Mouse (Mus musculus): ENCODE results near the gene Cmya5.

The Cmya5 gene

GRCm38 (mm10) chr13:93061311-93061710 is 83.2 kb downstream of the Cmya5 start:
- DNase-seq (ENCODE audit: low spot score), result no peak

GRCm38 (mm10) chr13:93060437-93060836 is 84.1 kb downstream of the Cmya5 start:
- no peak for DNase-seq (ENCODE audit: low spot score)

GRCm38 (mm10) chr13:93058551-93059011 is 85.9 kb downstream of the Cmya5 start:
- DNase-seq (ENCODE audit: low spot score), result no peak

GRCm38 (mm10) chr13:93057492-93058260 is 86.8 kb downstream of the Cmya5 start:
- DNase-seq (ENCODE audit: low spot score), result no peak

GRCm38 (mm10) chr13:93056091-93056490 is 88.4 kb downstream of the Cmya5 start:
- DNase-seq (ENCODE audit: low spot score), result no peak

GRCm38 (mm10) chr13:93051483-93051882 is 93.0 kb downstream of the Cmya5 start:
- DNase-seq (ENCODE audit: low spot score), result no peak

- DNase-seq (ENCODE audit: low spot score), result no peak
These were observed 103.5 kb downstream of the Cmya5 start for GRCm38 (mm10) chr13:93041021-93041420.

GRCm38 (mm10) chr13:93036218-93036617 is 108.3 kb downstream of the Cmya5 start:
- DNase-seq (ENCODE audit: low spot score), result no peak

GRCm38 (mm10) chr13:93029337-93029736 is 115.2 kb downstream of the Cmya5 start:
- DNase-seq (ENCODE audit: low spot score), result no peak

- no peak for DNase-seq (ENCODE audit: low spot score)
These were observed 119.7 kb downstream of the Cmya5 start for GRCm38 (mm10) chr13:93024837-93025236.

- DNase-seq (ENCODE audit: low spot score), result no peak
These were observed 122.4 kb downstream of the Cmya5 start for GRCm38 (mm10) chr13:93022158-93022557.

GRCm38 (mm10) chr13:93012952-93013351 is 131.6 kb downstream of the Cmya5 start:
- no peak for DNase-seq (ENCODE audit: low spot score)

GRCm38 (mm10) chr13:93011315-93011714 is 133.2 kb downstream of the Cmya5 start:
- DNase-seq (ENCODE audit: low spot score), result no peak

GRCm38 (mm10) chr13:93010524-93010923 is 134.0 kb downstream of the Cmya5 start:
- DNase-seq (ENCODE audit: low spot score), result no peak

GRCm38 (mm10) chr13:93007078-93007477 is 137.4 kb downstream of the Cmya5 start:
- DNase-seq (ENCODE audit: low spot score), result no peak

- DNase-seq (ENCODE audit: low spot score), result no peak
These were observed 138.2 kb downstream of the Cmya5 start for GRCm38 (mm10) chr13:93006347-93006746.

GRCm38 (mm10) chr13:93004003-93004402 is 140.5 kb downstream of the Cmya5 start:
- DNase-seq (ENCODE audit: low spot score), result no peak

GRCm38 (mm10) chr13:93002456-93002855 is 142.1 kb downstream of the Cmya5 start:
- no peak for DNase-seq (ENCODE audit: low spot score)

- no peak for DNase-seq (ENCODE audit: low spot score)
These were observed 143.7 kb downstream of the Cmya5 start for GRCm38 (mm10) chr13:93000640-93001351.

- DNase-seq (ENCODE audit: low spot score), result no peak
These were observed 144.7 kb downstream of the Cmya5 start for GRCm38 (mm10) chr13:92999860-93000259.

GRCm38 (mm10) chr13:92994743-92995142 is 149.8 kb downstream of the Cmya5 start:
- no peak for DNase-seq (ENCODE audit: low spot score)

- DNase-seq (ENCODE audit: low spot score), result no peak
These were observed 151.7 kb downstream of the Cmya5 start for GRCm38 (mm10) chr13:92992823-92993222.
